Mouse (Mus musculus) megakaryocyte progenitor cell, adult 5-6 weeks (primary cell): ENCODE data around the gene 2810004N23Rik. TPM values are rescaled to one million over a fixed set of nuclear protein-coding genes. Genes with fewer than 3 reads are reported as not detected.
"Not testable (repeated sequence)": the region's sequence is repeated elsewhere in the genome, so short reads cannot be mapped to it uniquely, and the experiment has no call there.

Experiments
- ATAC-seq: replicated peaks from 2 replicates; pipeline ENCODE4 v1.8.0; 2016; ENCODE audit warnings: mild to moderate bottlenecking, moderate TSS enrichment, inconsistent platforms; ENCODE audit not compliant: poor library complexity
- total RNA-seq, 2 experiments: library from RNA; stranded (forward) in 1 of 2; stranded (reverse) in 1 of 2; fragments of 157-497, 149-512 nt in 1 of 2; fragments of 200-1000 nt in 1 of 2; gene quantifications; 2 replicates each; pipeline versions ENCODE4 v1.2.3 to v1.2.4; 2015 to 2017

Gene 2810004N23Rik
- total RNA-seq, 2 experiments from 2014 or later: 35.7 to 68.5 TPM

- ATAC-seq: no peak
Measured at GRCm38 (mm10) chr8:124867126-124867525, 4.2 kb upstream of the 2810004N23Rik start.

- ATAC-seq: peak; percentile 41
Measured at GRCm38 (mm10) chr8:124866669-124867068, 3.7 kb upstream of the 2810004N23Rik start.

GRCm38 (mm10) chr8:124863729-124864128, 809 bp upstream of the 2810004N23Rik start:
- peak; percentile 15 for ATAC-seq

- ATAC-seq: peak; percentile 11
Measured at GRCm38 (mm10) chr8:124863163-124863677, 300 bp upstream of the 2810004N23Rik start.

GRCm38 (mm10) chr8:124860188-124860587, 2.7 kb downstream of the 2810004N23Rik start:
- no peak for ATAC-seq

GRCm38 (mm10) chr8:124859466-124859865, 3.5 kb downstream of the 2810004N23Rik start:
- peak; percentile 42 for ATAC-seq

GRCm38 (mm10) chr8:124853511-124853910, 9.4 kb downstream of the 2810004N23Rik start:
- no peak for ATAC-seq

GRCm38 (mm10) chr8:124845573-124845972, 17.3 kb downstream of the 2810004N23Rik start:
- ATAC-seq: no peak

GRCm38 (mm10) chr8:124845131-124845530, 17.8 kb downstream of the 2810004N23Rik start:
- ATAC-seq: no peak

- not testable (repeated sequence) for ATAC-seq
Measured at GRCm38 (mm10) chr8:124842929-124843328, 20.0 kb downstream of the 2810004N23Rik start.

GRCm38 (mm10) chr8:124841775-124842174, 21.1 kb downstream of the 2810004N23Rik start:
- no peak for ATAC-seq

GRCm38 (mm10) chr8:124840900-124841299, 22.0 kb downstream of the 2810004N23Rik start:
- no peak for ATAC-seq

- ATAC-seq: no peak
Measured at GRCm38 (mm10) chr8:124839371-124839770, 23.5 kb downstream of the 2810004N23Rik start.

GRCm38 (mm10) chr8:124837956-124838355, 25.0 kb downstream of the 2810004N23Rik start:
- ATAC-seq: peak; percentile 81

- no peak for ATAC-seq
Measured at GRCm38 (mm10) chr8:124836907-124837306, 26.0 kb downstream of the 2810004N23Rik start.

GRCm38 (mm10) chr8:124836273-124836672, 26.6 kb downstream of the 2810004N23Rik start:
- no peak for ATAC-seq

GRCm38 (mm10) chr8:124835848-124836247, 27.1 kb downstream of the 2810004N23Rik start:
- ATAC-seq: no peak

- ATAC-seq: no peak
Measured at GRCm38 (mm10) chr8:124833430-124834205, 29.3 kb downstream of the 2810004N23Rik start.

- no peak for ATAC-seq
Measured at GRCm38 (mm10) chr8:124831941-124832340, 31.0 kb downstream of the 2810004N23Rik start.

GRCm38 (mm10) chr8:124831531-124831930, 31.4 kb downstream of the 2810004N23Rik start:
- no peak for ATAC-seq

GRCm38 (mm10) chr8:124830050-124830449, 32.9 kb downstream of the 2810004N23Rik start:
- peak; percentile 79 for ATAC-seq

GRCm38 (mm10) chr8:124828561-124829240, 34.2 kb downstream of the 2810004N23Rik start:
- ATAC-seq: no peak
